Mouse (Mus musculus): Measurements from ENCODE around the gene Xcl1.
"Not testable (repeated sequence)": the region's sequence is repeated elsewhere in the genome, so short reads cannot be mapped to it uniquely, and the experiment has no call there.

Gene Xcl1

GRCm38 (mm10) chr1:164935477-164936044 is at the start of gene Xcl1:
Xcl1 (minus strand) TSS chr1:164935527.
- no peak for DNase-seq (ENCODE audit: low read depth, low spot score)

GRCm38 (mm10) chr1:164984681-164985080 is 49.4 kb upstream of the Xcl1 start:
- not testable (repeated sequence) for DNase-seq (ENCODE audit: low read depth, low spot score)

- DNase-seq (ENCODE audit: low read depth, low spot score): no peak
Measured at GRCm38 (mm10) chr1:164977351-164977750, 42.0 kb upstream of the Xcl1 start.

- no peak for DNase-seq (ENCODE audit: low read depth, low spot score)
Measured at GRCm38 (mm10) chr1:164975729-164976128, 40.4 kb upstream of the Xcl1 start.

- DNase-seq (ENCODE audit: low read depth, low spot score): no peak
Measured at GRCm38 (mm10) chr1:164975276-164975675, 39.9 kb upstream of the Xcl1 start.

GRCm38 (mm10) chr1:164973790-164974189 is 38.5 kb upstream of the Xcl1 start:
- DNase-seq (ENCODE audit: low read depth, low spot score): no peak

GRCm38 (mm10) chr1:164973341-164973740 is 38.0 kb upstream of the Xcl1 start:
- DNase-seq (ENCODE audit: low read depth, low spot score): no peak

- DNase-seq (ENCODE audit: low read depth, low spot score): no peak
Measured at GRCm38 (mm10) chr1:164972744-164973143, 37.4 kb upstream of the Xcl1 start.

- DNase-seq (ENCODE audit: low read depth, low spot score): no peak
Measured at GRCm38 (mm10) chr1:164966095-164966698, 30.9 kb upstream of the Xcl1 start.

- no peak for DNase-seq (ENCODE audit: low read depth, low spot score)
Measured at GRCm38 (mm10) chr1:164960610-164961009, 25.3 kb upstream of the Xcl1 start.

GRCm38 (mm10) chr1:164959787-164960385 is 24.6 kb upstream of the Xcl1 start:
- DNase-seq (ENCODE audit: low read depth, low spot score): no peak

GRCm38 (mm10) chr1:164959160-164959559 is 23.8 kb upstream of the Xcl1 start:
- no peak for DNase-seq (ENCODE audit: low read depth, low spot score)

- no peak for DNase-seq (ENCODE audit: low read depth, low spot score)
Measured at GRCm38 (mm10) chr1:164957974-164958373, 22.6 kb upstream of the Xcl1 start.

GRCm38 (mm10) chr1:164956725-164957399 is 21.5 kb upstream of the Xcl1 start:
- no peak for DNase-seq (ENCODE audit: low read depth, low spot score)

GRCm38 (mm10) chr1:164955452-164956196 is 20.3 kb upstream of the Xcl1 start:
- DNase-seq (ENCODE audit: low read depth, low spot score): no peak

GRCm38 (mm10) chr1:164953574-164953973 is 18.2 kb upstream of the Xcl1 start:
- no peak for DNase-seq (ENCODE audit: low read depth, low spot score)

GRCm38 (mm10) chr1:164936060-164936459 is 733 bp upstream of the Xcl1 start:
- DNase-seq (ENCODE audit: low read depth, low spot score): no peak

GRCm38 (mm10) chr1:164933441-164934188 is 1.7 kb downstream of the Xcl1 start:
- DNase-seq (ENCODE audit: low read depth, low spot score): no peak

- no peak for DNase-seq (ENCODE audit: low read depth, low spot score)
Measured at GRCm38 (mm10) chr1:164931135-164931534, 4.2 kb downstream of the Xcl1 start.

GRCm38 (mm10) chr1:164930006-164930405 is 5.3 kb downstream of the Xcl1 start:
- DNase-seq (ENCODE audit: low read depth, low spot score): no peak

GRCm38 (mm10) chr1:164926534-164927160 is 8.7 kb downstream of the Xcl1 start:
- DNase-seq (ENCODE audit: low read depth, low spot score): no peak
